Mouse (Mus musculus): ENCODE measurements around the gene Tbc1d8.
A peak's percentile ranks its signal among the peaks of the same experiment; 100 is the strongest.

Tbc1d8 gene

GRCm38 (mm10) chr1:39478896-39479200 is 293 bp upstream of the Tbc1d8 start:
- DNase-seq (ENCODE audit: low spot score), result no peak

- DNase-seq (ENCODE audit: low spot score), result no peak
Measured at GRCm38 (mm10) chr1:39477064-39477463, 1.5 kb downstream of the Tbc1d8 start.

GRCm38 (mm10) chr1:39476341-39476740 is 2.2 kb downstream of the Tbc1d8 start:
- DNase-seq (ENCODE audit: low spot score), result no peak

GRCm38 (mm10) chr1:39474516-39474915 is 4.0 kb downstream of the Tbc1d8 start:
- DNase-seq (ENCODE audit: low spot score), result no peak

GRCm38 (mm10) chr1:39471298-39471902 is 7.2 kb downstream of the Tbc1d8 start:
- no peak for DNase-seq (ENCODE audit: low spot score)

- no peak for DNase-seq (ENCODE audit: low spot score)
Measured at GRCm38 (mm10) chr1:39468982-39469381, 9.6 kb downstream of the Tbc1d8 start.

GRCm38 (mm10) chr1:39466526-39466925 is 12.0 kb downstream of the Tbc1d8 start:
- no peak for DNase-seq (ENCODE audit: low spot score)

GRCm38 (mm10) chr1:39464760-39465159 is 13.8 kb downstream of the Tbc1d8 start:
- DNase-seq (ENCODE audit: low spot score), result no peak

- no peak for DNase-seq (ENCODE audit: low spot score)
Measured at GRCm38 (mm10) chr1:39462937-39463444, 15.6 kb downstream of the Tbc1d8 start.

- peak; percentile 51 for DNase-seq (ENCODE audit: low spot score)
Measured at GRCm38 (mm10) chr1:39462036-39462435, 16.5 kb downstream of the Tbc1d8 start.

- no peak for DNase-seq (ENCODE audit: low spot score)
Measured at GRCm38 (mm10) chr1:39460495-39460894, 18.1 kb downstream of the Tbc1d8 start.

- no peak for DNase-seq (ENCODE audit: low spot score)
Measured at GRCm38 (mm10) chr1:39457887-39458874, 20.4 kb downstream of the Tbc1d8 start.

- no peak for DNase-seq (ENCODE audit: low spot score)
Measured at GRCm38 (mm10) chr1:39456421-39456853, 22.1 kb downstream of the Tbc1d8 start.

- DNase-seq (ENCODE audit: low spot score), result no peak
Measured at GRCm38 (mm10) chr1:39455350-39456023, 23.1 kb downstream of the Tbc1d8 start.

GRCm38 (mm10) chr1:39454783-39455175 is 23.8 kb downstream of the Tbc1d8 start:
- DNase-seq (ENCODE audit: low spot score), result no peak

GRCm38 (mm10) chr1:39454108-39454782 is 24.3 kb downstream of the Tbc1d8 start:
- no peak for DNase-seq (ENCODE audit: low spot score)

GRCm38 (mm10) chr1:39452203-39452602 is 26.4 kb downstream of the Tbc1d8 start:
- DNase-seq (ENCODE audit: low spot score), result no peak

GRCm38 (mm10) chr1:39450069-39450728 is 28.4 kb downstream of the Tbc1d8 start:
- no peak for DNase-seq (ENCODE audit: low spot score)

- DNase-seq (ENCODE audit: low spot score), result no peak
Measured at GRCm38 (mm10) chr1:39449251-39449790, 29.2 kb downstream of the Tbc1d8 start.

GRCm38 (mm10) chr1:39448819-39449218 is 29.7 kb downstream of the Tbc1d8 start:
- DNase-seq (ENCODE audit: low spot score), result no peak

GRCm38 (mm10) chr1:39448238-39448637 is 30.3 kb downstream of the Tbc1d8 start:
- no peak for DNase-seq (ENCODE audit: low spot score)

All from layer of hippocampus, adult 11-12 months (tissue).